Mouse (Mus musculus) kidney, postnatal 10 days (tissue): Measurements from ENCODE around the gene Mcat.

Experiments used
- DNase-seq: peaks from one replicate; pipeline ENCODE4 v3.0.0; 2021; ENCODE audit warnings: mixed read lengths

Gene Mcat

GRCm38 (mm10) chr15:83563327-83563856 is at the start of gene Mcat, which contains the start of gene Tspo:
Mcat (minus strand) TSS chr15:83563787.
Tspo (plus strand) TSS chr15:83563592.
- DNase-seq: peak; percentile 74

- DNase-seq: peak; percentile 82
Observed at GRCm38 (mm10) chr15:83607115-83607802, 43.7 kb upstream of the Mcat start.

GRCm38 (mm10) chr15:83606700-83607099 is 43.1 kb upstream of the Mcat start:
- no peak for DNase-seq

- DNase-seq: no peak
Observed at GRCm38 (mm10) chr15:83606216-83606615, 42.6 kb upstream of the Mcat start.

GRCm38 (mm10) chr15:83603426-83603825 is 39.8 kb upstream of the Mcat start:
- no peak for DNase-seq

- DNase-seq: no peak
Observed at GRCm38 (mm10) chr15:83603046-83603396, 39.4 kb upstream of the Mcat start.

- DNase-seq: peak; percentile 66
Observed at GRCm38 (mm10) chr15:83602372-83603045, 38.9 kb upstream of the Mcat start.

GRCm38 (mm10) chr15:83601185-83601584 is 37.6 kb upstream of the Mcat start:
- no peak for DNase-seq

- no peak for DNase-seq
Observed at GRCm38 (mm10) chr15:83596833-83597232, 33.2 kb upstream of the Mcat start.

- no peak for DNase-seq
Observed at GRCm38 (mm10) chr15:83595364-83595711, 31.8 kb upstream of the Mcat start.

- peak; percentile 98 for DNase-seq
Observed at GRCm38 (mm10) chr15:83594513-83595363, 31.2 kb upstream of the Mcat start, which contains the start of gene Ttll12. Ttll12 (minus strand) TSS chr15:83595157.

GRCm38 (mm10) chr15:83593702-83594512 is 30.3 kb upstream of the Mcat start:
- DNase-seq: no peak

GRCm38 (mm10) chr15:83593189-83593585 is 29.6 kb upstream of the Mcat start:
- no peak for DNase-seq

GRCm38 (mm10) chr15:83592260-83593188 is 28.9 kb upstream of the Mcat start:
- DNase-seq: no peak

GRCm38 (mm10) chr15:83591758-83592157 is 28.2 kb upstream of the Mcat start:
- DNase-seq: no peak

- DNase-seq: no peak
Observed at GRCm38 (mm10) chr15:83590841-83591240, 27.3 kb upstream of the Mcat start.

- DNase-seq: no peak
Observed at GRCm38 (mm10) chr15:83584741-83585220, 21.2 kb upstream of the Mcat start.

- DNase-seq: peak; percentile 69
Observed at GRCm38 (mm10) chr15:83583419-83584156, 20.0 kb upstream of the Mcat start.

GRCm38 (mm10) chr15:83582931-83583330 is 19.3 kb upstream of the Mcat start:
- no peak for DNase-seq

GRCm38 (mm10) chr15:83576651-83577050 is 13.1 kb upstream of the Mcat start:
- DNase-seq: no peak
